Mouse (Mus musculus): ENCODE measurements around the gene Hddc2. TPM values are rescaled to one million over a fixed set of nuclear protein-coding genes. Genes with fewer than 3 reads are reported as not detected.
A peak's percentile ranks its signal among the peaks of the same experiment; 100 is the strongest.
"Not testable (repeated sequence)": the region's sequence is repeated elsewhere in the genome, so short reads cannot be mapped to it uniquely, and the experiment has no call there.

The Hddc2 gene
- polyA plus RNA-seq, 1 experiment from 2014 or later: 104 TPM

DNA sequence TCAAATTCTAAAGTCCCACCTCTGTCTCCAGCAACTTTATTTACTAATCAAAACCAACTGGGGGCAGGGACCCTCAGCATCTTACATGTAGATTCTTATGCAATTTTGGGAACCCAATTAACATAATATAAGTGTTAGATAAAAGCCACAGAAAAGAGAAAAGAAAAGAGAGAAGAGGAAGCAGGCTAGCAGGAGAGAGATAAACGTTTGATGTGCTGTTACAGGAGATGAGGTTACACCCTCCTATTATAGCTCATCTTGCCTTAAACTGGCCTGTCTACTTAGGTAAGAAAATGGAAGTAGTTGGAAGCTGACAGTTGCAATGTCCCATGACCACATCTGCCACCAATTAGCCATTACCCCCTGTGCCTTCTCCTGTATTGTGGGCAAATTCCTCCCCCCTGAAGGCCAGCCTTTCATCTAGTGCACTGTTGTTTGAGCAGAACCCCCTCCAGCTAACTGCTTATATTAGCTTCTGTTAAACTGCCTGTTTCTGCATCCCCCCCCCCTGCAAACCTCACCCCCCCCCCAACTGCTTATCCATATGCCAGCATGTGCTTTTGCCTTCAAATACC, 6.1 kb upstream of the Hddc2 start:
- no peaks in the 10 kb centered on the region for H3K36me3 ChIP-seq
- peaks cover 15% of the 10 kb centered on the region for H3K4me1 ChIP-seq
- H3K4me3 ChIP-seq: no peak overlapping the region
- H3K27me3 ChIP-seq (ENCODE audit: low read depth, poor library complexity, severe bottlenecking): no peaks in the 10 kb centered on the region
- no peak overlapping the region for H3K27ac ChIP-seq
- WGBS: 6% methylated on average over 1 of the region's 1 CpGs
- no peaks in the 10 kb centered on the region for H3K9me3 ChIP-seq (replicated peaks)
- peak; percentile 38 for DNase-seq (ENCODE audit: low spot score)

DNA sequence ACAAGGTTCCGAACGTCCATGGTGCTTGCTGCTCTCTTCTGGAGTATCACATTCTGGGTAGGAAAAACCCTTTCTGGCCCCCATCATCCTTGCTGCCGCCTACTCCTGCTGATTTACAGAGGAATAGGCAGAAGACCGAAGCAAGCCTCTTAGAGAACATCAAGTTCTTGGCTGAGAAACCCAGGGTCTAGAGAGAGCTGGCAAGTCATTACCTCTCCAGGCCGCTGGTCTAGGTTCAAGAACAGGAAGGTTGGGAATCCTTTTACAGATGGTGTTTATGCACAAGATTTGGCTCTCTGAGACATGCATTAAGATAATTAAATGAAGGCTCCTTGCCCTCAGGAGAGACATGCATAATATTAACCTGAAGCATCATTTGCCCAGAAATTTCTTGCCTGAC, 5.3 kb downstream of the Hddc2 start:
- no peak overlapping the region for H3K27ac ChIP-seq
- H3K36me3 ChIP-seq: peaks cover 54% of the 10 kb centered on the region
- H3K4me1 ChIP-seq: peaks cover 10% of the 10 kb centered on the region
- H3K27me3 ChIP-seq (ENCODE audit: low read depth, poor library complexity, severe bottlenecking): no peaks in the 10 kb centered on the region
- no peak overlapping the region for H3K4me3 ChIP-seq
- no peaks in the 10 kb centered on the region for H3K9me3 ChIP-seq (replicated peaks)
- 87% methylated on average over 5 of the region's 5 CpGs for WGBS
- DNase-seq (ENCODE audit: low spot score): no peak

DNA sequence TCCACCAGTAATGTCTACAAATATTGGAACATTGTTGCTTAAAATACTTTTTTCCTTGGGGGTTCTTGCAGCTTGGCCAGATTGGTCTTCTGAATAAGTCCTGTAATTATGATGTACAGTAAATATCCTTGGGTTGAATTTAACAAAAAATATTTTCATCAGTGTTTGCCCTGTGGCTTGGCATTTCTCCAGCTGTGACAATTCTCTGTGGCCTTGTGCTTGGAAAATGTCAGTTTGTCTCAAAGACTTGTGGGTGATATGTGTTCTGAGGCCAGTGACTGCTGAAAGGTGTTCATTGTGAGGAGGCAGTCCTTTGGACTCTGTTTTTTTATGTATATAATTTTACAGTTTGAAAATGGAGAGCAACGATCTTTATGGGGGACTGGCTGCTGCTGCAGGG, 16.3 kb downstream of the Hddc2 start:
- no peak for DNase-seq (ENCODE audit: low spot score)
- H3K27me3 ChIP-seq (ENCODE audit: low read depth, poor library complexity, severe bottlenecking): no peaks in the 10 kb centered on the region
- no peak overlapping the region for H3K4me3 ChIP-seq
- no peak overlapping the region for H3K27ac ChIP-seq
- H3K9me3 ChIP-seq (replicated peaks): no peaks in the 10 kb centered on the region
- no peaks in the 10 kb centered on the region for H3K4me1 ChIP-seq
- H3K36me3 ChIP-seq: peaks cover 39% of the 10 kb centered on the region
- WGBS: 86% methylated on average over 1 of the region's 1 CpGs

DNA sequence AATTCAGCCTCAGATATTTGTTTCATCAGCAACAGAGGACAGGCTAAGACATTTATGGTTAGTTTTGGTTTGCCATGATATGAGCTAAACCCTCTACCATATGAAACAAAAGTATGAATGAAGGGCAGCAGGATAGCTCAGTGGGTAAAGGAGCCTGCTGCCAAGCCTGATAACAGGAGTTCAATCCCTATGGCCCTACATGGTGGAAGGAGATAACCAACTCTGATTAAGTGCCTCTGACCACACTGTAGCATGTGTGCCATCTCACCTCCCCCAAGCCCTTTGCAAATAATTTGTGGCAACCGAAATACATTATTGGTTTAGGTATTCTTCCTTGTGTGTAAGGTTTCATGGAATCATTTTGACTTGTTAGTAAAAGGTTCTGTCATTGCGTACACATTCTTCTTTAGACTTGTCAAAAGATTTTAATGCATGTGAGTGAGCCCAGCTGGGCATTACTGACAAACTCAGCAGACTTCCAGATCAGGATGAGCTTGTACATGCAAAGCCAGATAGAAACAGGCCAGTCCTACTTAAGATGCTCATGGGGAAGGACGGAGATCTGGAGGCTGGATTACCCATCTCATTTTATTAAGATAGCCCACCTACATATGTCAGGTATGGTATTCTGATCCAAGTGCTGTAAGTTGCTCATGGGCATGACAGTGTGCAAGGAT, 17.2 kb downstream of the Hddc2 start:
- H3K27ac ChIP-seq: no peak overlapping the region
- H3K4me3 ChIP-seq: no peak overlapping the region
- WGBS: 90% methylated on average over 3 of the region's 3 CpGs
- no peaks in the 10 kb centered on the region for H3K9me3 ChIP-seq (replicated peaks)
- peaks cover 34% of the 10 kb centered on the region for H3K36me3 ChIP-seq
- no peaks in the 10 kb centered on the region for H3K27me3 ChIP-seq (ENCODE audit: low read depth, poor library complexity, severe bottlenecking)
- no peak for DNase-seq (ENCODE audit: low spot score)
- no peaks in the 10 kb centered on the region for H3K4me1 ChIP-seq

DNA sequence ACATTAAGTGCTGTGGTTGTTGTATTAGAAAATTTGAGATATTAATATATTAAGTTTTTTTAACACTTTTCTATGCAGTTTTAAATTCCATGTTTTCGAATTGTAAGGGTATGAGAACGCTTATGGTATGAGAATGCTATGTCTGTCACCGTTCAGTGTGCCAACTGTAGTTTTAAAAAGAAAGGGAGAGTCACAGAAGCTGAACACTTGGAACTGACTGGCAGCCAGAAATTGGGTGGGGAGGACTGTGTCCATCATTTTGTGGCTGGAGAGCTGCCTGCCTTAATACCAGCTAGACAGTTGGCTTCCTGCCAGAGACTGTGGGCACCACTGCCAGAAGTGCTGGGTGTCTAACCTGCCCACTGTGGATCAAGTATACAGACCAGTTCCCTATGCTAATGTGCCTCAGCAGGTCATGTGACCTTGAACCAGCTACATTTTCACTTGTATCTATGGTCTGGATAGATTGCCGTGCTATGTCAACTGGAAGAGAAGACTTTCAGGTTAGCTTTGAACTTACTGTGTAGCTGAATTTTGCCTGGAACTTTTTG, 18.1 kb downstream of the Hddc2 start:
- WGBS: 93% methylated on average over 4 of the region's 4 CpGs

DNA sequence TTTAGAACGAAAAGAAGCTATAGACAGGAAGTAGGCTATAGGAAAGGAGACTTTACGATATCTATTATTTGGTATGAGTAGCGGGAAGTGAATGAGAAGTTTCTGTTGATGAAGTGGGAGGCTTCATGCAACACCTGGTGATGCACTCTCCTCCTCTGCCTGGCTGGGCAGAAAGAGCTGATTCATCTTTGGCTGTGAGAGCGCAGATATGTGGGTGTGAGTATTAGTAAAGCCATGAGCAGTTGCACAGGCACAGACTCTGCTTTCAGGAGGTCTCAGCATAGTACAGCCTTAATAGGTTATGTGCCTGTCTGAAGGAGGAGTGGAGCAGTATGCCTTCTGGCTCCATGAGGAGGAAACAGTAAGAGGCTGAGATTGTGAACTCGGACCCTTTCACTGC, 23.2 kb downstream of the Hddc2 start:
- H3K9me3 ChIP-seq (replicated peaks): no peaks in the 10 kb centered on the region

More for the DNA sequence above, 18.1 kb downstream of the Hddc2 start:
- H3K4me1 ChIP-seq: no peaks in the 10 kb centered on the region
- no peak for DNase-seq (ENCODE audit: low spot score)
- H3K27ac ChIP-seq: no peak overlapping the region
- no peaks in the 10 kb centered on the region for H3K9me3 ChIP-seq (replicated peaks)
- peaks cover 25% of the 10 kb centered on the region for H3K36me3 ChIP-seq
- no peaks in the 10 kb centered on the region for H3K27me3 ChIP-seq (ENCODE audit: low read depth, poor library complexity, severe bottlenecking)
- H3K4me3 ChIP-seq: no peak overlapping the region

DNA sequence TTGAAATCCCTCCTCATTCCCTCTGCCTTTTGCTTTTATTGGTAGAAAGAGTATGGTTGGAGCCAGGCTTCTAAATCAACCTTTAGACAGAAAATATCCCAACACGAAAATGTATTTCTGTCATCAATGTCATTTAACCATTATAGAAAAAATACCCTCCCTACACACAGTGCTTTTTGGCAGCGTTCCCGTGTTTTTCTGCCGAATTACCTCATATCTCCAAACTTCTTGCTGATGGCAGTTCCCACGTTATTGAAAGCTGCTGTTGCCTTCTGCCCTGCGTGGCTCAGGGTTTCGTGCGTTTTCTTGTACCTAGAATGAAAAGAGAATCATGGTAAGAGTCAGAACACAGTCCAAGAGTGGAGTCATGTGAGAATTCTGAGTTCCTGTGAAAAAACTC, 33.2 kb downstream of the Hddc2 start:
- no peak for DNase-seq (ENCODE audit: low spot score)
- H3K4me3 ChIP-seq: no peak overlapping the region
- no peaks in the 10 kb centered on the region for H3K9me3 ChIP-seq (replicated peaks)
- WGBS: 94% methylated on average over 8 of the region's 8 CpGs
- no peaks in the 10 kb centered on the region for H3K27me3 ChIP-seq (ENCODE audit: low read depth, poor library complexity, severe bottlenecking)
- H3K4me1 ChIP-seq: no peaks in the 10 kb centered on the region
- no peak overlapping the region for H3K27ac ChIP-seq
- H3K36me3 ChIP-seq: no peaks in the 10 kb centered on the region

More for the DNA sequence above, 23.2 kb downstream of the Hddc2 start:
- Histone ChIP-seq H3K36me3 (no peaks in the 10 kb centered on the region), H3K4me3 (no peak overlapping the region), H3K27me3 (ENCODE audit: low read depth, poor library complexity, severe bottlenecking) (no peaks in the 10 kb centered on the region), H3K27ac (no peak overlapping the region), H3K4me1 (no peaks in the 10 kb centered on the region)
- no peak for DNase-seq (ENCODE audit: low spot score)
- WGBS: 89% methylated on average over 5 of the region's 5 CpGs

DNA sequence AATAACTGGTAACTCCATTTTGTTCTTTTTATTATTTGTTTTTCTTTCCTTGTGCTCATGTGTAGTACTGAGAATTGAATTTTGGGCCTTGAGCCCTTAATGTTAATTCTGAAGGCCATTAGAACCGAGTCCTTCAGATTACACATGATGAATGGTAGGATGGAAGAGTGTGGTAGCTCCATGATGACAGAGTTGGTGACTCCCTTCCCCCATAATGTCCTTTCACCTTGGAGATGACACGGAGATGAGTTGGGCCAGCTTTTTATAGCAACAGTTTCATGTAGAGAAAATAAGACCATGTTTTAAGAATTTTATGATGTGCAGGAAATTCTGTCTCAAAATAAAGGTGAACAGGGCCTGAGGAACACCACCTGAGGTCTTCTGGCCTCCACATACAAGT, 37.9 kb downstream of the Hddc2 start:
- 91% methylated on average over 2 of the region's 2 CpGs for WGBS

DNA sequence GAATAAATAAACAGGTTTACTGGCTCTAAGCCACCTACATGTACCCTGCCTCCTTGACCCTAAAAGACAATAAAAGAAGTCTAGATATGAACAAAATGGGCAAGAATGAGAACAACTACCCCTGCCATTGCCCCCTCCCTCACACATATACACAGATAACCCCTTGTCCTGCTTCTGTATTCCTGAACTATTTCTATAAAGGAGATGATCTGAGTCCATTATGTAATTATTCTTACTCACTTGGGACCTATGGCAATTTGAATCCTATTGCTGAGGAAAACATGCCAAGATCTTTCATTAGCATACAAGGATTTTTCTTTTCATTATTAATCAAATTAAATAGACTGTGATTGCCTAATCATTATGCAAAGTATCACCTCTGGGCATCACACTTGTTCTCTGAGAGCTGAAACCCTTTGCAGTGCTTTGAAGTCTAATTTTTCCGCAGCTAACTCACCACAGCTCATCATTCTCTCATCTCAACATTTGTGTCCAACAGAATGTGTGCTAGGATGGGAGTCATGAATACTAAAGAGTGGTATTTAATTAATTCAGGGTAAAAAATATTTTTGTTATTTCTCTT, 39.8 kb downstream of the Hddc2 start:
- DNase-seq (ENCODE audit: low spot score): no peak
- Histone ChIP-seq H3K36me3 (no peaks in the 10 kb centered on the region), H3K9me3 (replicated peaks) (no peaks in the 10 kb centered on the region), H3K4me3 (no peak overlapping the region), H3K4me1 (no peaks in the 10 kb centered on the region), H3K27me3 (ENCODE audit: low read depth, poor library complexity, severe bottlenecking) (no peaks in the 10 kb centered on the region), H3K27ac (no peak overlapping the region)
- 89% methylated on average over 1 of the region's 1 CpGs for WGBS

More for the DNA sequence above, 37.9 kb downstream of the Hddc2 start:
- Histone ChIP-seq H3K4me1 (no peaks in the 10 kb centered on the region), H3K27me3 (ENCODE audit: low read depth, poor library complexity, severe bottlenecking) (no peaks in the 10 kb centered on the region), H3K27ac (no peak overlapping the region), H3K4me3 (no peak overlapping the region), H3K9me3 (replicated peaks) (no peaks in the 10 kb centered on the region), H3K36me3 (no peaks in the 10 kb centered on the region)
- no peak for DNase-seq (ENCODE audit: low spot score)

DNA sequence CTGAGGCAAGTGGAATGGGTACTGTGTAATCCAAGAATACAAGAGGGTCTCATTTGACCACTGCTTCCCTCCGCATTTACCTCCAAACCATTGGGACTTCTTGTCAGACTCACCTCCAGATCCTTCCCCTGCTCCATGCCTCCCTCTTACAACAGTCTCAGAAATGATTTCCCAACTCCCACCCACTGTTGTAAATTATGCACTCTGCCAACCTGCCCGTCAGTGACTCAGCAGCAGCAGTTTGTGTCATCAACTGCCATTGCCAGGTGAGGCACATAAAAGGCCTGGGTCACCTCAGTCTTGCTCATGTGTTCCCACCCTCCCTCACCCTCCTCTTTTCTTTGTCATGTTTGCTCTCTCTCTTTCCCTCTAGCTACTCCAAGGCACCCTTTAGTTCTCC, 41.0 kb downstream of the Hddc2 start:
- Histone ChIP-seq H3K4me1 (no peaks in the 10 kb centered on the region), H3K36me3 (no peaks in the 10 kb centered on the region), H3K4me3 (no peak overlapping the region), H3K9me3 (replicated peaks) (no peaks in the 10 kb centered on the region), H3K27me3 (ENCODE audit: low read depth, poor library complexity, severe bottlenecking) (no peaks in the 10 kb centered on the region), H3K27ac (no peak overlapping the region)
- 78% methylated on average over 2 of the region's 2 CpGs for WGBS
- no peak for DNase-seq (ENCODE audit: low spot score)

DNA sequence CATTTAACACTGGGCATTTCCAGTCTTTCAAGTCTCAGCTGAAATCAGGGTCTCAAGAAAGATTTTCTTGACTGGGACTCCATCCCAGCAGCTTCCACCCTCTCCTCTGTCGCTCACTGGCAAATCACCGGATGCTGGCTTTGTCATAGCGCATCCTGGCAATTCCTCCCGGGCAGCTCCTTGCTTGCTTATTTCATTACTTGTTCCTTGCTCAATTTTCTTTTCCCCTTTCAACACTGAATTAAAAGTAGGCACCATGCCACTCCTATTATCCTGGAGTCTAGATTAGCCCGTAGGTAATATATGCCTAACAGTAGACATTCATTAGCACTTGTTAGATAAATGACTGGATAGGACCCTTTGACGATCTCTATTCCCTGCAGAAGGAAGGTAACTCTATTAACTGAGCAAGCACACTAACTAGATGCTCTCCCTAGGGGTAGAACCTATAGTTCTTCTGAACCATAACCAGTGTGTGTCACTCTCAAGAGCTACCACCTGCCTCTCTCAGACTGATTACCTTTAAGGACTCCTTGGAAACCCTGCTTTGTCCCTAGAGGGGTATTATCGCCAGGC, 41.8 kb downstream of the Hddc2 start:
- 82% methylated on average over 7 of the region's 7 CpGs for WGBS
- H3K4me3 ChIP-seq: no peak overlapping the region
- H3K27me3 ChIP-seq (ENCODE audit: low read depth, poor library complexity, severe bottlenecking): no peaks in the 10 kb centered on the region
- DNase-seq (ENCODE audit: low spot score): no peak
- no peaks in the 10 kb centered on the region for H3K4me1 ChIP-seq
- H3K27ac ChIP-seq: no peak overlapping the region
- H3K36me3 ChIP-seq: no peaks in the 10 kb centered on the region
- H3K9me3 ChIP-seq (replicated peaks): no peaks in the 10 kb centered on the region

DNA sequence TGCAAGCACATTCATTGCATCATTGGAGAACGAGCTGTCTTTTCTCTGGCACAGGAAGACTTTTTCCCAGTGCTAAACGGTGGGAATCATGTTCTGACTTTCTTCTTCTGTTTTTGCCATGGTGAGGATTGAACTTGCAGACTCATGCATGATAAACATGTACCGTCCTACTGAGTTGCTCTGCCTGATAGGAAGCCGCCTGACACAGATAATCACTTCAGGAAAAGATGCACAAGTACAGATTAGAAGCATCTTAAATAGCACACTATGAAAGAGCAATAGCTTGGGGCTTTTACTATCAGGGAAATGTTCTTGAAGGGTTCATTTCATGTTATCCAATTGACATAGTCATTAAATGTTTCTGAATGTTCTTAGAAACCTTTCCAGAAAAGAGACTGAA, 46.6 kb downstream of the Hddc2 start:
- no peaks in the 10 kb centered on the region for H3K27me3 ChIP-seq (ENCODE audit: low read depth, poor library complexity, severe bottlenecking)
- no peaks in the 10 kb centered on the region for H3K9me3 ChIP-seq (replicated peaks)
- H3K4me3 ChIP-seq: no peak overlapping the region
- H3K4me1 ChIP-seq: no peaks in the 10 kb centered on the region
- 87% methylated on average over 4 of the region's 4 CpGs for WGBS
- no peak overlapping the region for H3K27ac ChIP-seq
- H3K36me3 ChIP-seq: no peaks in the 10 kb centered on the region
- DNase-seq (ENCODE audit: low spot score): no peak

DNA sequence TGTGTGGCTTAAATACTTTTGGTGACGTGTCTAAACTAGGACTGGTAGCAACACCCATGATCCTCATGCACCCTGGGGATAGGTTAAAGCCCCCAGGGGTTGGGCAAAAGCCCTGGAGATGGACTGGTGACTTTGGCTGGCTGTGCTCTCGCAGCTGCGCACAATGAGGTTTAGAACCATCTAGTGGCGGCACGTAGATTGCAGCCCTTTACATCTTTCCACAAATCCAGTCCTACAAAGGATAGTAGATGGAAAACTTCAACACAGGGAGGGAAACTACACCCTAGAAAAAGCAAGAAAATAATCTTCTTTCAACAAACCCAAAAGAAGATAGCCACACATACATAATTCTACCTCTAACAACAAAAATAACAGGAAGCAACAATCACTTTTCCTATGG, 57.0 kb downstream of the Hddc2 start:
- WGBS: 15% methylated on average over 4 of the region's 5 CpGs
- not testable (repeated sequence) for DNase-seq (ENCODE audit: low spot score); H3K36me3 ChIP-seq; H3K27ac ChIP-seq; H3K27me3 ChIP-seq (ENCODE audit: low read depth, poor library complexity, severe bottlenecking); H3K4me1 ChIP-seq; H3K9me3 ChIP-seq (replicated peaks); H3K4me3 ChIP-seq
